Mouse (Mus musculus): ENCODE measurements around the gene Slc43a3.

GRCm38 (mm10) chr2:84941332-84941731 lies 5.0 kb downstream of the Slc43a3 start:
- TF ChIP-seq CTCF (IDR thresholded peaks at IDR 0.05; ENCODE audit: borderline replicate concordance, insufficient read depth, low read depth, low read length), result no peak
- no peak for TF ChIP-seq POLR2A (IDR thresholded peaks at IDR 0.05; ENCODE audit: borderline replicate concordance, insufficient read depth, low read length)

All from cerebellum, adult 2 months (tissue).